In the genomic region with DNA sequence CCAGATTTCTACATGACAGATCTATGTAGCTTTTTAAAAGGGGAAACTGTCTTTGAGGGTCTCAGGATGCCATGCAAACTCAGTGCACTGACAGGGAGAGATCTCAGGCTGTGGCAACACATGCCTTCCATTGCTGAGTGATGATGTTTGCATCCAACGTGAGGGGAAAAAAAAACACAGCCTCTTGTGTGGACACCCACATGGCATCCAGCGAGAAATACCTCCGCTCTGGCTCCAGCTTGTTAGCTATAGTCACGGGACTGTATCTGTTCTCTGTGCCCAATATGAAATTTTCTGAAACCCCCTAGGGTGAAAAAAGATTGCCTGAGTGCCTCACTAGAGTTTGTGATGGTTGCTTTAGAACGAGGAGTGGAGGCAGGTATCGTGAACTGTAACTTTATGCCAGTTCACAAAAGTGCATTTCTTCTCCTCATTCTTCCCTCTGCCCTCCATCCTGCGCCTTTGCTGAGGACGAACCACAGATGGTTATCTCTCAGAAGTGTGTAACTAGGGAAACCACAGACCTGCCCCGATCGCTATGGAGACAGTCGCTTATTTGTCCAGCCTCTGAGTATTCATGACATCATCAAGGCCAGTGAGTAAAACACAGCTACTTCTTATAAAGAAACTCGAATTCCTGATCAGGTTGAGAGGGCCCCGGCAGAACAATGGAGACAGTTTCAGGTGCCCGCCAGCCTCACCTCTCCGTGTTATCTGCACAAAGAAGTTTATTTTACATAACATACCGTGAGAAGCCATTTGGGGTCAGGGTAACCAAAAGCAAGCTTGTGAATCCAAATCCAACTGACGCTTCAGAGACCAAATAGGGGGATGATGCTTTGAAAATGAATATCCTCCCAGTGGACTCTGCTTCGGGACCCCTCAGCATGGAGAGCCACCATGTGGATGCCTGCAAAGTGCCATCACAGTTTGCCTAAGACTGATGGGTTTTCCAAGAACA, we compare ENCODE assay signal across 12 mouse cellular contexts.
DNase-seq lines count a peak whose midpoint lies in the region; ATAC-seq lines count a peak whose summit lies in the region.
"Had no signal": no experiment of that assay in that cellular context is flagged by ENCODE, and none has a peak within 500 bp of the region (broad histone marks: within the 10 kb centered on the region; RNA-seq: fewer than 3 reads in every experiment).

No protein-coding gene starts in this region.

- H3K36me3 ChIP-seq in hindbrain, embryonic 16.5 days (ENCODE audit: control insufficient read depth, insufficient read depth, low read length) = no peaks in the 10 kb centered on the region
- no peaks in the 10 kb centered on the region for H3K36me3 ChIP-seq in neural tube, embryonic 15.5 days

- peak; percentile 70 for ATAC-seq in hindbrain, embryonic 16.5 days
- ATAC-seq in neural tube, embryonic 15.5 days (ENCODE audit: low FRiP score) = no peak
- ATAC-seq in erythroblast, adult 5-6 weeks (replicated peaks; ENCODE audit: low FRiP score, poor library complexity, severe bottlenecking) = no peak

- peak; percentile 55 to 69 for DNase-seq in right cerebral cortex, postnatal 10 days (ENCODE audit: low spot score in 2 of 2)
- DNase-seq in right cerebral cortex, postnatal 4 days = no peak
- DNase-seq in embryo, embryonic 11 days = peak; percentile 63
- no peak for DNase-seq in cerebellum, adult 11-12 months
- no peak for DNase-seq in B cell, adult 2 months
- DNase-seq: cerebellum, postnatal 14 days; kidney, adult 18-20 months; spleen, adult 18-20 months had no signal

- H3K27ac ChIP-seq in hindbrain, embryonic 16.5 days (ENCODE audit: low read depth, low read length) = no peak overlapping the region
- H3K27ac ChIP-seq in neural tube, embryonic 15.5 days (replicated peaks) = no peak overlapping the region
- H3K27ac ChIP-seq: macrophage had no signal

- WGBS in hindbrain, embryonic 16.5 days = 17% methylated on average over 18 of the region's 18 CpGs
- WGBS in neural tube, embryonic 15.5 days = 23% methylated on average over 18 of the region's 18 CpGs

- H3K9me3 ChIP-seq in hindbrain, embryonic 16.5 days (ENCODE audit: control insufficient read depth, low read length) = no peaks in the 10 kb centered on the region
- no peaks in the 10 kb centered on the region for H3K9me3 ChIP-seq in neural tube, embryonic 15.5 days (replicated peaks)

- H3K4me3 ChIP-seq in hindbrain, embryonic 16.5 days (ENCODE audit: low read length) = no peak overlapping the region
- H3K4me3 ChIP-seq in neural tube, embryonic 15.5 days (replicated peaks) = no peak overlapping the region

- H3K9ac ChIP-seq in hindbrain, embryonic 16.5 days (ENCODE audit: low read depth, low read length) = no peak overlapping the region
- no peak overlapping the region for H3K9ac ChIP-seq in neural tube, embryonic 15.5 days (replicated peaks)

- no peaks in the 10 kb centered on the region for H3K27me3 ChIP-seq in hindbrain, embryonic 16.5 days (replicated peaks; ENCODE audit: control insufficient read depth, insufficient read depth, low read length)
- peaks cover 31% of the 10 kb centered on the region for H3K27me3 ChIP-seq in neural tube, embryonic 15.5 days (replicated peaks)

- H3K4me2 ChIP-seq in hindbrain, embryonic 16.5 days (ENCODE audit: low read length) = peak overlapping the region; percentile 36
- H3K4me2 ChIP-seq in neural tube, embryonic 15.5 days = peak overlapping the region; percentile 32

- H3K4me1 ChIP-seq in hindbrain, embryonic 16.5 days (ENCODE audit: control insufficient read depth, insufficient read depth, low read depth, low read length) = peaks cover 11% of the 10 kb centered on the region
- peaks cover 21% of the 10 kb centered on the region; the same call in 1 of the 2 replicates for H3K4me1 ChIP-seq in neural tube, embryonic 15.5 days

Comparison
In these comparisons a context has a peak if more than half of its experiments do, and no peak if none do; other contexts are left out.
1. DNase-seq: peak in right cerebral cortex, postnatal 10 days (2 of 2) and embryo, embryonic 11 days (single experiment); none in right cerebral cortex, postnatal 4 days (single experiment), cerebellum, adult 11-12 months (single experiment) and B cell, adult 2 months (0 of 2).